Mouse (Mus musculus) adrenal gland, postnatal 14 days (tissue): ENCODE measurements at regions not wholly inside any gene's neighbourhood (a gene's known extent, or its start where the extent isn't known, plus 50 kb on each side); places are given as distances from the start of the nearest gene placed in this dataset.

ENCODE experiments used
- DNase-seq: peaks from one replicate; pipeline ENCODE4 v3.0.0; 2021; ENCODE audit warnings: mixed read lengths

GRCm38 (mm10) chr13:11273896-11274295 is 832.8 kb downstream of the Ryr2 start:
- DNase-seq: no peak

- DNase-seq: no peak
These were observed 837.9 kb downstream of the Ryr2 start for GRCm38 (mm10) chr13:11268673-11269340.

DNA sequence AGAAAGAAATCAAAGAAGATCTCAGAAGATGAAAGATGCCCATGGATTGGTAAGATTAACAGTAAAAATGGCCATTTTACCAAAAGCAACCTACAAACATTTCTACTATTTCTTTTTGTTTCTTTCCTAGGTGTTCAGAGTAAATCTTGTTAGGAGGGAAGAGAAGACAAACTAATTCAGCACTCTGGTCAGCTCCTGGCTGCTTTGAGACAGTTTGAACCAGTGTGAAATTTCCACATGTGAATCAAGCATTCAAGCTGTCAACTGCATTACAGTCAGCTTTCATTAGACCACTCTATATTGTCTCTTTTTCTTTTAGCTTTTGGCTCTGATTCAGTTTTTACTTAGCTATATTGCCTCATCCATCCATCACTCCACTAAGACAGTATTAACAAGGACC is 859.2 kb downstream of the Ryr2 start:
- peak; percentile 23 for DNase-seq

DNA sequence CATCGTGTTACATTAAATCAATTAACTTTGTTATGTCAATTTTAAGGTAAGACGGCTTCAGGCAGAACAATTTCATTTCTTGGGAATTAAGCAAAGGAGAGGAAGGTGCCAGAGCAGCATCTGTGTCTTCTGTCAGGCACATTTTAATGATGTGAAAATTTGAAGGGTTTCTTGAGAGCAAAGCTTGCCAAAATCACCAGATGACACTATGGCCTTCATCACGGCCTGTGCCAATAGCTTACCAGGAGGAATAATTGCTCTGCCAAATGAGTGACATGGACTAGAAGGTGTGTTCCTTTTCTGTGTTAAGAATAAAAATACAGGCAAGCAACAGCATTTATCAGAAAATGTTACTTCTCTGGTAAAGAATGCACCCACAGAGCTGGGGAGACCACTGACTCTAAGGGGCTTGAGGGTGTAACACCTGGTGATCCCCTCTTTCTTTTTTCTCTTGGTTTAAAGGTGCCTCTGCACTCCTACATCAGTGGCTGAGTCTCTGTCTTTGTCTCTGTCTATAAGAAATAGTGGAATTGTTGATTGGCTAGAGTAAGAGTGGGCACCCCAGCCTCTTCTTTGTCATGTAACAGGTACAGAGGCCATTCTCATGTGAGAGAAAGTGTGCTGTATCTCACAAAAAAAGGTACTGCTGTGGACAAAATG is 856.2 kb upstream of the Chrm3 start:
- DNase-seq: no peak

DNA sequence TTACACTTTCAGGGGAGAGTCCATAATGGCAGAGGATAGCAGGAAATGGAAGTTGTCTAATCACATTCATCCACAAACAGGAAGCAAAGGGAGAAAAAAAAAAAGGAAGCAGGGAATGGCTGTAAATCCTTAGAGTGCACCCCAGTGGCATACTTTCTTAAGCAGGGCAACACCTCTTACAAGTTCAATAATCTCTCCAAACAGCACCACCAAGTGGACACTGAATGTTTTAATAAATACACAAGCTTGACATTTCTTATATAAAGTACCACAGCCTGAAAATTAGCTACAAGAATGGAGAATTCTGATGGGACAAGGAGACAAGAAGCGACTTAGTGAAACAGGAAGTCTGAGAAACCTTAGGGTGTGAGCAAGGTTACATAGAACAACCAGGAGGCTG is 849.5 kb upstream of the Chrm3 start:
- DNase-seq: peak; percentile 5

DNA sequence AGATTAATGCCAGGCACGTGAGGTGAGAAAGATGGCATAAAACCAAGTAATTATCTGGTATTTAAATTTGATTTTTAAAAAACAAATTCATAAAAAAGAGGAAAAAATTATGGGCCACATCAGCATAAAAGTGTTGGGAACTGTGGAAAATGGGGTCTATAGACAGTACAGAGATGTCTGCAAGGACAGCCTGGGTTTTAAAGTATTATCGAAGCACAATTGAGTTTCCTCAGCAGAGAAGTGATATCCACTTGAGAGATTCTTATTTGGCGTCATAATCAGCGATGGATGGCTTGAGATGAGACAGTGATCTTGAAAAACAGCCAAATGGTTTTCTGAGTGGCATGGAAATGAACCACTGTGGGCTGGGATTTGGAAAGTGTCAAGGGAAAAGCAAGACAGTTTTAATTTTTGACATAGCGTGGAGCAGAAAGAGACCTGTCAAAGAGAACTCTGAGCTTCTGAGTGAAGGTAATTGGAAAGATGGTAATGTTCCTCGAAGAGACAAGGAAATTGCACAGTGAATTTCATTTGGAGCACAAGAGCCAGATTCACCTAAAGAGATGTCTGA is 844.7 kb upstream of the Chrm3 start:
- DNase-seq: no peak

DNA sequence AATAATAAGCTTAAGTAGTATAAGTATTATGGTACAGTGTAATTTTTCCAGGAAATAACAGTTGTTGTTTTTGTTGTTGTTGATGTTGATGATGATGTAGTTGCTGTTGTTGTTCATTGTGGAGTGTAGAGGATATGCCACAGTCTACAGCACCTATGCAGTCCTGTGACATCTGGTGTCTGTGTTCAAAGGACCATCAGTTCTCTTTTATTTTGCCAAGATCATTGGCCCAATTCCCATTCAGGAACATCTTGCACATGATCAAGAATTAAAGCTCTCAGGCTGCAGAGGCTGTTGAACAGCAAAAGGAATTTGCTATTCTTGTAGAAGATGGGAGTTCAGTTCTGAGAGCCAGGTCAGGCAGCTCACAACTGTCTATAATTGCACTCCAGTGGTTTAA is 841.3 kb upstream of the Chrm3 start:
- no peak for DNase-seq

GRCm38 (mm10) chr13:11192471-11192870 is 831.8 kb upstream of the Chrm3 start:
- DNase-seq: no peak

GRCm38 (mm10) chr13:11181191-11181590 is 820.5 kb upstream of the Chrm3 start:
- DNase-seq: no peak

GRCm38 (mm10) chr13:11180356-11180755 is 819.7 kb upstream of the Chrm3 start:
- DNase-seq: no peak

DNA sequence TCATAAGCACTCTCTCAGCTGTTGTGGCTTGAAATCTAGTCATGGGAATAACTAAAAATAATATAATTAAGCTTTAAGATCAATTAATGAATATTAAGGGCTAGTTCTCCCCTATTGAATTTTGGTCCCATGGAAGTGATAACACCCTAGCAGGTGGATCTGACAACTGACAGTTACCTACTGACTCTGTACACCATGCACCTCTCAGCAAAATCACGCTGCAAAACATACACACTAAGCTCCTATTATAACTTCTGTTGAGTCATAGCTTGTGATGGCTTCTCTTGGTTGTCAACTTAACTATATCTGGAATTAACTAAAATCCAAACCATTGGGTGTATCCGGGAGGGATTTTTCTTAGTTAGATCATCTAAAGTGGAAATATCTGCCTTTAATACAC is 817.9 kb upstream of the Chrm3 start:
- DNase-seq: no peak

- no peak for DNase-seq
These were observed 817.2 kb upstream of the Chrm3 start for GRCm38 (mm10) chr13:11177642-11178420.

DNA sequence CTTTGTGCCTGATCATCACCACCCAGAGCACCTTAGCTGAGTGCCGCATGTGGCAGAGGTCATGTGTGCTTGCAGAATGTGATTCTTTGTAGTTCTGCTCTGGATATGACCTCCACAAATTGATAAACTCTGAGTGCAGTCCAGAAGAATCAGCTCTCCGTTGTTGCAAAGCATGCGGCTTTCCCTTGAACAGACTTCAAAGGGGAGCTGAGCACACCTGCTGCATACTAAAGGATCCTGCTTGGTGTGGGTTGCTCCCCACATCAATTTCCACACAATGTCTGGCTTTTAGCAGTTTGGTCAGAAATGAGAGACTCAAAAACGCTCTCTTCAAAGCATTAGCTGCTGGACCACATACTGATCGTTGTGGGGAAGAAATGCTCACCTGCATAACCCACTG is 806.5 kb upstream of the Chrm3 start:
- DNase-seq: no peak

- DNase-seq: no peak
These were observed 803.5 kb upstream of the Chrm3 start for GRCm38 (mm10) chr13:11164130-11164529.

DNA sequence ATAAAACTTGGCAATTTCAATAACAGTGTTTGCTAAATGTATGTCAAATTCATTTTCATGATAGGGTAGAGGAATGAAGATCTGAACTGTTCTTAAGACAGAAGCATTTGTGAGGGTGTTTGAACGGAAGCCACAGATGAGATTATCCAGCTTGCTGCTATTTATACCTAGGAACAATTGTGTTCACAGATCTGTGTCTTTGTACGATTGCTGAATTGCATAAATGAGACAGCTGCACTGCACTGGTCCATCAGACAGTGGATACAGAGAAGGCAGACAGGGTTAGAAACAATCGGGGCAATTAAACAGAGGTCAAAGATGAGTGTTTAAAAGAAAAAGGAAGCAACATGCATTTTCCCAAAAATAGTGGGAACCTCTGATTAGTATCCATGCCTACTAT is 786.6 kb upstream of the Chrm3 start:
- no peak for DNase-seq

- no peak for DNase-seq
These were observed 747.0 kb upstream of the Chrm3 start for GRCm38 (mm10) chr13:11107693-11108092.

GRCm38 (mm10) chr13:11106426-11106825 is 745.8 kb upstream of the Chrm3 start:
- no peak for DNase-seq

GRCm38 (mm10) chr13:11105571-11105970 is 744.9 kb upstream of the Chrm3 start:
- DNase-seq: peak; percentile 23

GRCm38 (mm10) chr13:11099586-11099950 is 738.9 kb upstream of the Chrm3 start:
- DNase-seq: no peak

DNA sequence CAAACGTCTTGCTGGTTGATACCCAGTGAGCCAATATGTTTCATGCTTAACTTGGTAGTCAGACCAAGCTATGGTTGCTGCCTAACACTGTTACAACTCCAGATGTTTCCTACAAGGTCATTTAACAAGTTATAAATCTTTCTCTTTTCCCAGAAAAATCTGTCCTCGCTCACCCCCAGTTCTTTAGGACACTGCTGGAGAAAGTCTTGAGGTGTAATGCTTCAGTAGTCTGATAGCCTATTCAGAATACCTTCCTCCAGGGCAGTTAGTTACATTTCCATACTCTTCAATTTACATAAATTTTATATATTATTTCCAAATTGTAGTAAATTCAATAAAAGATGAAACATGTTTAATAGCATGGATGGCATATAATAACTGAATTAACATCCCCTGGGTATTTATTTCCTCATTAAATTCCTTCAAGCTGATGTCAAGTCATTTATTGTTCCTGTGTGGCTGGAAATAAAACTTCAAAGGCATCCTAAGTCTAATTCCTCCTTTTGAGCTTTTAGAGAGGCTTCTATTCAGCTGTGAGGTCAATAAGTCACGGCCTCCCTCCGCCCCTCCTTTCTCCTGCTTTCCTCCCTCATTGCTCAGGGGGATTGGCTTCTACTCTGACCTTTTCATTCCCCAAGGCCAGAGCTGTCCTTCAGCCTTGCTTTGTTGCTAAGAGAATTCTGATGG is 738.4 kb upstream of the Chrm3 start:
- DNase-seq: peak; percentile 73

- DNase-seq: no peak
These were observed 732.3 kb upstream of the Chrm3 start for GRCm38 (mm10) chr13:11092911-11093310.
